Mouse (Mus musculus) thymus, adult 18-20 months (tissue): ENCODE results near the gene Slc4a10.

Experiments used
- DNase-seq, 2 experiments: peaks; one replicate each; pipeline ENCODE4 v3.0.0; 2022; ENCODE audit warnings: mixed read lengths in 2 of 2

Gene Slc4a10

GRCm38 (mm10) chr2:62285026-62285425 is 238.8 kb downstream of the Slc4a10 start:
- no peak for DNase-seq

DNA sequence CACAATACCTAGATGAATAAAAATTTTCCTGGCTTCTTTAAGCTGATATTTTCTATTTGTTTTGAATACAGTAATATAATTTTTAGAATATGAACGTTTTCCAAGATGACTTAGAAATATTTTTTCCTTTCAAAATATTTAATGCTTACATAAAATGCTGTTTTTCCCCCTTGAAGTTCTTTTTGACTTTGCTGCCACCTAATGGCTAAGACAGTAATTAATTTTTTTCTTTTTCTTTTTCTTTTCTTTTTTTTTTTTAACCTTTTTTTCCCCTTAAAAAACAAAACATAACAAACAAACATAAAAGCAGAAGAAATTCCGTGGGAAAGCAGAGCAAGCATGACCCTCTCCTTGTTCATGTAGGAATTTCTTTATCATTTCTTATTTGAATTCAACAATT is 239.6 kb downstream of the Slc4a10 start:
- no peak for DNase-seq

GRCm38 (mm10) chr2:62287532-62287931 is 241.3 kb downstream of the Slc4a10 start:
- DNase-seq = no peak

DNA sequence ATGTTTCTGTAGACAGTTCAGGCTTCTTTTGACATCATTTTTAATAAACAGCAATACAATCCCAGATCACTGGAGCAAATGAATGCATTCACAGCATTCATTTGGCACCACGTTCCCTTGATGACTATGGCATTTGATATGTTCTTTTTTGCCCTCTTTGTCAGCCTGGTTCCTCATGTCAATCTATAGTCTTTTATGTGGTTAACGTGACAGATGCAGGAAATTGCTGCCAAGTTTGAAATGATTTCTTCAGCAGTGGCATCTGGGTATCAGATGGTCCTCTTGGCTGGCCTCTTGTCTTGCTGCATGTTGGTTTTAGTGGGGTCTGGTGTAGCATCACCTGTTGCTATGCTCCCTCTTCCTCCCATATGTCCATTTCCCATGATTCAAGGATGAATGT is 247.6 kb downstream of the Slc4a10 start:
- DNase-seq = no peak

GRCm38 (mm10) chr2:62301716-62302115 is 255.5 kb downstream of the Slc4a10 start:
- no peak for DNase-seq

GRCm38 (mm10) chr2:62306978-62307377 is 260.7 kb downstream of the Slc4a10 start:
- DNase-seq = no peak

DNA sequence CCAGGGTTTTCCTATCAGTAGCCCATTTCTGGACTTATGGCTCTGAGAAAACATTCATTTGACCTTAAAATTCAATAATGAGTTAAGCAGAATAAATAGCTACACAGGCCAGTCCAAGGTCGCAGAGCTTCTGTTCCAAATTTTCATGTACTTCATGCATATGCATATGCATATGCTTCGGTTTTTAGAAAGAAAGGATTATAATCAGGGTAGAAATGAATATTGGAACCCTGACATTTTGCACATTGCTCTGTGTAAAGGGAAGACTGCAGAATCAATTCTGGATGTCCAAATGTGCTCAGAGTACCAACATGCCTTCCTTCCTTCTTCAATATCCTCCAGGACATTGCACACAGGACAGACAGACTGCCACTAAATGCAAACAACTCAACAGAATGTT is 261.2 kb downstream of the Slc4a10 start:
- no peak for DNase-seq

- no peak for DNase-seq
These were observed 270.7 kb downstream of the Slc4a10 start for GRCm38 (mm10) chr2:62316930-62317329.

DNA sequence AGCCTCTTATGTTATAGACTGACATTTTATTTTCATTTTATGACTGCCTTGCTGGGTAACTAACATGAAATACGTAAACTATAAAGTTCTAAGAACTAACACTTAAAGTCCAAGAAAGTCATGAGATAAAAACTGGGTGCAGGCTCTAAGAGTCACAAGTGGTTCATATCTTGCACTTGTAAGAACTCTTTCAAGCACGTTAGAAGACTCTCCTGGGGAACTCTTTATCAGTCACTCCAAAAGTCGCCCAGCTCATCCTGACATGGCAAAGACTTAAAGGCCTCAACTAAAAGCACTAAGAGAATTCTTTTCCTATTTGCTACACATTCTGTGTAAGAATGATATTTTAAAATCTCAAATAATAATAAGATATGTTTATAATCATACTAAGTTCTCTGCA is 273.2 kb downstream of the Slc4a10 start:
- DNase-seq = no peak

GRCm38 (mm10) chr2:62323078-62323637 is 276.9 kb downstream of the Slc4a10 start:
- no peak for DNase-seq

- DNase-seq = no peak
These were observed 279.1 kb downstream of the Slc4a10 start for GRCm38 (mm10) chr2:62325388-62325787.

DNA sequence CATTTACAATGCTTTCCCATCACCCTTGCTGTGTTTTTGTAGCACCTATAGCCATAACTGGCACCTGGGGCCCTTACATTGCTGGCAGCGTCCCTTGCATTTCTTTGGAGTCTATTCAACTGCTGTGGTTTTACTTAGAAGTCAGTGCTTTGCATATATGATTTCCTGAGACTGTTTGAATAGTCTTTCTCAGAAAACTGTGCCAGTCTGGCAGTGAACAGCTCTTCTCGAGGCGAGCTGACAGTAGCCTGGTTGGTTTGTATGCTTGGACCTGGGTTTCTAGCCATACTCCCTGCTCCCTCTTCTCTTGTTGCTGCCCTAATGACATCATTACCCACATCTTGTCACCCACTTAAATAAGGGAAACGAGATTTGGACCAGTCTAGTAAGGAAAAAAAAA is 285.7 kb downstream of the Slc4a10 start:
- no peak for DNase-seq

- no peak for DNase-seq
These were observed 286.2 kb downstream of the Slc4a10 start for GRCm38 (mm10) chr2:62332465-62332864.

- DNase-seq = no peak
These were observed 288.4 kb downstream of the Slc4a10 start for GRCm38 (mm10) chr2:62334397-62335243.

GRCm38 (mm10) chr2:62337086-62337485 is 290.8 kb downstream of the Slc4a10 start:
- DNase-seq = no peak

DNA sequence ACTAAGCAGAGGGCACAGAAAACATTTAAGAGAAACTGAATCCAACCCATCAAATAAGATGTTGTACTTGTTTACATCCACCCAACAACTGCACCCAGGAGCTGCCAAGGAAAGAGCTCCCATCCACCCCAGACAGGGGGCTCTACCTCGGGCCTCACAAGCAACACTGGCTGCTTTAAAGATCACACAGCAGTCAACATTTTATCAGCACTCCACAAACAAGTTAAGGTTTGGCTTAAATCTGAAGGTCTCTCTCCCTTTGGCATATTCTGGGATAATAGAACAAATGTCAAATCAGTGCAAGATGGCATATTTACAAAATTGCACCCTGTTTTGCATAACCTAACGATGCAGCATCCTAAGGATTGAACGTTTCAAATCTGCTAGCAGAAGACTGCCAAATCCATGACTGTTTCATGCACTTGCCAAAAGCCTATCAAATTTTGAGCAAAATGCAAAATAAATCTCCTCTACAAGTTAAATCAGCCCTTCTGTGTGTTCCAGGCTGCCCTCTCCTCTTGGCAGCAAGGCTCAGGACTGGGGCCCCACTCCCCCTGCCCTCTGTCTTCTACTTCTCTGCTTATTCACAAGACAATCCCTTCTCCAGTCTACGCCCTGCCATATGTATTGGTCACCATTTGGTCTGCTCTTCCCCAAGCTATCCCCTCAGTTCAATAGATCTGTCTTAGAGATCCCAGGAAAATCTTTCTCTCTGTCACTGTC is 293.1 kb downstream of the Slc4a10 start:
- DNase-seq = no peak

DNA sequence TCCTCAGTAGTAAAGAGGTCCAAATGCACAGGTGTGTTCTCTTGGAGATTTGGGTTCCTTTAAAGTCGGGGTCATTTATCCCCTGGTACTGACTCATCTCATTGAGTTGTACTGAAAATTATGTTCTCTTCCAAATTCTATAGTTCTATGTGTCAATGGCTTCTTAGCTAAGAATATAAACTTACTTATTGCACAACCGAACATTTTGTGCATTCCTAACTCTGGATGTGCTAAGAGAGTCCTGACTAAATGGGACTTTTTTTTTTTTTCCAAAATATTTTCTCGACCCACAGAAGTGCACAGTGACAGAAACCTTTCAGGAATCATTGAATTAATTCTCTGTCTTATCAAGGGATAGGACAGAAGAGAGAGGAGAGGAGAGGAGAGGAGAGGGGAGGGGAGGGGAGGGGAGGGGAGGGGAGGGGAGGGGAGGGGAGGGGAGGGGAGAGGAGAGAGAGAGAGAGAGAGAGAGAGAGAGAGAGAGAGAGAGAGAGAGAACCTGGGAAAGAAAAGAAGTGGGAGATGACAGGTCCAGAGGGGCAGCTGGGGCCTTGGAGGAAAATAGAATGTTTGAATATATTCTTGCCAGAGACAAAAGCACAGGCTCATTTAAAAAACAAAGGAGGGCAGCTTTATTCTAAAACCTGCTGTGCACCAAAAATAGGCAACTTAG is 294.9 kb downstream of the Slc4a10 start:
- DNase-seq = no peak

DNA sequence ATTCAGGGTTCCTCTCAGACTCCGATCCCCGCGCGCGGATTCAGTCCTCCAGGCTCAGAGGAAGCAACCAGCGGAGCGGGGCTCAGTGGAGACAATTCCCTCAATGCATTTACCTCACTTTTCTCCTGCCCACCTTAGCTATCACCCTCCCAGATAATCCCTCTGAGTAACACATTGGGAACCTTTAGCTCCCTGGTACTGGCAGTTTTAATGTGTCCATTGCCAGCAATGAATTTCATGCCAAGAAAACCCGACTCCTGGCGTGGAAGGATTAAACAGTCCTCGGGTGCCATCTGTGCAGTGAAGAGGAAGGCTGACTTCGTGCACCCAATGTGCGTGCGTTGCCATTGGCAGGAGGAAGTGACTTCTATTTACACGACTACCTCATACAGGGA is 295.5 kb downstream of the Slc4a10 start:
- no peak for DNase-seq

DNA sequence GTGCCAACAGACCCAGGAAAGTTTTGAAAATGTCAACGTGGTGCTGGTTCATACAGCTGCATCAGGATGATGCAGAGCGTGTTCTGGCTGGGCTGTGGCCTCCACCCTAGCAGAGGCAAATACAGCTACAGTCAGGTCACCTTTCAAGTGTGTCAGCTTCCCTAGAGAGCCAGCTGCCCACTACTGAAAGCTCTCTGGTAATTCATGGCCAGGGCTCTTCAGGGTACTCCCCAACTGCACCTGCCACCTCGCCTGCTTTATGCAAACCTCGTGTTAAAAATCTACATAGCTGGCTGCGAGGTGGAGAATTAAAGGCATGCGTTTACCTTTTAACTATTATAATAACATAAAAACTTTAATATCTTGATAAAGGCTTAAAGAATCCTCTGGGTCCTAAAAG is 298.1 kb downstream of the Slc4a10 start:
- DNase-seq = no peak

DNA sequence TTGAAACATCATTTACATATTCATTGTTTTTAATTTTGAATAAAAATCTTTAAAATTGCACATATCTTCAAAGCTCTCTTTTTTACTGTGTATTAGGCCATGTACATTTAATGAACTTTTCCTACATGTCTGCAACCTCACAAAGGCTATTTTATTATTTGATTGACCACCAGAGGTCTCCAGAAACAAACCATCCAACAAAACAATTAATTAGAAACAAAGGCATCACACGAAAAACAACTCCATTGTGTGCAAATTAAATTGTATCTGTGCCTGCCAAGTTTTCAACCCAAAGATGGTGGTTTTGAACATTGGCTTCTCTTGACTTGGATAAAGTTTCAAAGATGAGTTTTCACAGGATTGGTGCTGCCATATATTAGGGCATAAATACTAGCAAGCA is 300.5 kb downstream of the Slc4a10 start:
- no peak for DNase-seq

- DNase-seq = no peak
These were observed 301.5 kb downstream of the Slc4a10 start for GRCm38 (mm10) chr2:62347762-62348161.

DNA sequence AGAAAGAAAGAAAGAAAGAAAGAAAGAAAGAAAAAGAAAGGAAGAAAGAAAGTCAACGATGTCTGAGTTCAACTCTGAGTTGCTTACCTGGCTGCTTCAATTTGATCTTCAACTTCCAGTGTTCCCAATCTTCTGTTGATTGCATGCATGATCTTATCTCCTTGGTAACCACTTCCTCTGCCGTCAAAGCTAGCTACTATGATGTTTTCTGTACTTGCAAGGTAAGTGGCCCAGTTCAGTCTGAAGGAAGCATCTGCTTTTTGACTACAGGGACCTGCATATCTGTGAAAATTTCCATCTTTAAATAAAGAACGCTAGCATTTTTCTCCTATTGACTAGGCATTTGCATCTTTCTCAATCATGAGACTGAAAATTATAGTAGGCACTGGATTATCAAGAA is 305.8 kb downstream of the Slc4a10 start:
- DNase-seq = peak in 1 of 2 experiments; percentile 41

DNA sequence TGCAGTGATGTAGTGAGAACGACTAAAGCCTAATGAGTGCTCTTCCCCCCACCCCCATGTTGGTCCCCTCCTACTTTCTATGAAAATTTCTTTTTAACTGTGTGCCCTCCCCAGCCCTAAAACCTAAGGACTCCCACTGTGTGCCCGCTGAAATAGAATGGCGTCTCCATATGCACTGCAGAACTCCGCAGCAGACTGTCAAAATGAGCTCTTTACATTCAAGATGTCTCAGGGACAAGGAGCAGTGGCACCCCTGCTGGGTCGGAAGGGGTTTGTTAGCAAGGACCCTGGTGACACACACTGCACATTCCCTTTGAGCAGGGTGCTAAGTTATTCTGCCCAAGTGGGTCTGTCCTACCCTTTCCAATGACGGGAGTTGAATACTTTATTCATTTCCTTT is 309.5 kb downstream of the Slc4a10 start:
- no peak for DNase-seq
